Mouse (Mus musculus): ENCODE measurements around the gene Gpr156.
"Not testable (repeated sequence)": the region's sequence is repeated elsewhere in the genome, so short reads cannot be mapped to it uniquely, and the experiment has no call there.

Gpr156 gene

DNA sequence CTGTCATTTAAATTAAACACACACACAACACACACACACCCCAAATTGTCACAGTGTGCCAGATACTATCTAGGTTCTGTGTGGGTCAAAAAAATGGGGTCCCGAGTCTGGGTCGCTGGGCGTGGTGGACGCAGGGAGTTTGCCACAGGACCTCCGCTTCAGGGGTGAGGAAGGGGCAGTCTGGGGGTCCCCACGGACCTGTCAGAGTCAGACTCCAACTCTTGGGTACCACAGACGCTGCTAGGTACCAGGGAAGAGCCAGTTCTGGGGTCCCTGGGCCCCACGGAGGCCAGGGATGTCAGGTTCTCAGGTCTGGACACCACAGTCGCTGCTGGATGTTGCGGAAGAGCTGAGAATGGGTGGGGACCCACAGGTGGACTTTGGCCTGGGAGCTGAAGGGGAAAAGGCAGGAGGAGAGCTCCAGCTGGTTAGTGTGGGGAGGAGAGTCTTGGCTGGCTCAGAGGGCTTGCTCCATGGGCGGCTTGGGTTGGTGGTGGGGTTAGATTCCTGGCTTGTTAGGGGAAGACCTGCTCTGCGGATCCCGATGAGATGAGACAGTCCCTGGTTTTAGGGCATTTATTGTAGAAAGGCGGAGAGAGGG lies 39.9 kb downstream of the Gpr156 start:
- no peak for DNase-seq (ENCODE audit: low spot score in 2 of 2)

DNA sequence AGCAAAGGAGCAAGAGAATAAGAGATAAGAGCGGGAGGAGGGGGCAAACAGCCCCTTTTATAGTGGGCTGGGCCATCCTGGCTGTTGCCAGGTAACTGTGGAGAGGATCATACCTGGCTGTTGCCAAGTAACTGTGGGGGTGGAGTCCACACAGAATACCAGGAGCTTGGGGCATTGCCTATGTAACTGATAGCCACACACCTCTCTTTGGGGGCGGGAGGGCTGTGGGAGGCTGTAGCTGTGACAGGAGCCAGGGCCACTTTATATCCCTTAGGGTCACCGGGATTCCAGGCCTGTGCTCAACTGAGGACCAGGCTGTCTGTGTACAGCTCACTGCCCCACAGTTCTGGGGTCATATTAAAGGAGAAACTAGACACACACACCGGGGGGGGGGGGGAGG lies 40.5 kb downstream of the Gpr156 start:
- DNase-seq (ENCODE audit: low spot score in 2 of 2) = no peak

DNA sequence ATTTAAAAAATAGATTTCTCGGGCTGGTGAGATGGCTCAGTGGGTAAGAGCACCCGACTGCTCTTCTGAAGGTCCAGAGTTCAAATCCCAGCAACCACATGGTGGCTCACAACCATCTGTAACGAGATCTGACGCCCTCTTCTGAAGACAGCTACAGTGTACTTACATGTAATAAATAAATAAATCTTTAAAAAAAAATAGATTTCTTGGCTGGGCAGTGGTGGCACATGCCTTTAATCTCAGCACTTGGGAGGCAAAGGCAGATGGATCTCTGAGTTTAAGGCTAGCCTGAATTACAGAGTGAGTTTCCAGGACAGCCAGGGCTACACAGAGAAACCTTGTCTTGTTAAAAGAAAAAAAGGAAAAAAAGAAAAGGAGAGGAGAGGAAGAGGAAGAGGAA lies 46.4 kb downstream of the Gpr156 start:
- not testable (repeated sequence) for DNase-seq (ENCODE audit: low spot score in 2 of 2)

DNA sequence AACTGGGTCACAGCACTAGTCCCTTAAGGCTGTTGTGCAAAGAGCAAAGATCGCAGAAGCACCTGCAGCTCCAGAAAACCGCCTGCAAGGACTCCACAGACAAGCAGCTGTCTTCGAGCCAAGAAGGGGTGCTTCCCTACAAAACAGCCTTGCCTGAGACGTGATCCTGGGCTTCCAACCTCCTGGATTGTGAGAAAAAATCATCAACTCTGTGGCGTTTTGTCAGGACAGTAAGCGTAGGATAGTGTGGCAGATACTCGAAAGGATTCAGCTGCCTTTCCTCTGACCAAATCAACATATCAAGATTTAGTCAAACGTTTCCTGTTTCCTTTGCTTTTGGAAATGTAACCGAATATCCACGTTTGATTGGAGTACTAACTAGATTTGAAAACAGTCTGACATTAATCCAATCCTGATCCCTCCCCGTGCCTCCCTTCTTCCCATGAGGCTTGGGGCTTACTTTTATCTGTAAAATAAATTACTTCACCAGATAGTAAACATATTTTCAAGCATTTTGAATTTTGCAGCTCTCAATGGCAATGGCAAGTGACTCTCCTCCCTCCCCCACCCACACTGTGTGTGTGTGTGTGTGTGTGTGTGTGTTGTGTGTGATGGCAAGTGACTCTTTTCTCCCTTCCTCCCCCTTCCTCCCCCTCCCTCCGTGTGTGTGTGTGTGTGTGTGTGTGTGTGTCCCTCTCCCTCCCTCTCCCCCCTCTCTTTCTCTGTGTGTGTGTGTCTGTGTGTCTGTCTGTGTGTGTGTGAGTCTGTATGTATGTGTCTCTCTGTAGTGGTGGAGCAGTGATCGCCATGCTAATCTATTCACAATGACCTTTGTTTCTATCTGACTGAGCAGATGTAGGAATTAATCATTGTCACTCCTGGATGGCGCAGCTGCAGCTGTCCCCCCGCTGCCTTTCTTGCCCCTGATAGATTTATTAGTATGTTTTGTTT lies 47.3 kb downstream of the Gpr156 start:
- no peak for DNase-seq (ENCODE audit: low spot score in 2 of 2)

DNA sequence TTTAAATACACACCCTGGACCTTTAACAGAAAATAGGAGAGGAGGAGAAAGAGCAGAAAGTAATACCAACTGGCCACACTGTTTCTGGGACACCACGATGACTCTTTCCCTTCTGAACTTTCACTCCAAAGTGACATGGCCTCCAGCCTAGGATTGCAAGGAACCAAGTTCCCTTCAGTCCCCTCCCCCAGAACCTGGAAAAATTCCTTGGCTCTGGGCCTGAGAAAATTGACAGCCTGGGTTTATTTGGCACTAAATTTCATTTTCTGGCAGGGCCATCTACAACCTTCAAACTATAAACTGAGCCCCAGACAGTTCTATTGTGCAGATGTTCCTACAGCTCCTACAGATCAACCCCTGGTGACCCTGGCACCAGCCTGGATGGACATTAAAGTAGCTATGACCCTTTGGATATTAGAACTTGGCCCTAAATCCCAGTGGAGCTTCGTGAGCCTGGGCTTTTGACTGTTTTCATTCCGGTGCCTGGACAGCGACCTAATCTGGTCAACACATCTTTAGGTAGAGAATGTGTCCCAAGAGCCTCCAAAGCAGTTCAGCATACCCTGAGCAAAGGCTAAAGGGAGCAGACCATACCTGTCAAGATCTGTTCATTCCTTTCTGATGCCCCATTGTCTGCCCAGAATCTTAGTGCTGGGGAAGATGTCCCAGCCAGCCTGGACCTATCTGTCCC lies 48.2 kb downstream of the Gpr156 start:
- no peak for DNase-seq (ENCODE audit: low spot score in 2 of 2)

DNA sequence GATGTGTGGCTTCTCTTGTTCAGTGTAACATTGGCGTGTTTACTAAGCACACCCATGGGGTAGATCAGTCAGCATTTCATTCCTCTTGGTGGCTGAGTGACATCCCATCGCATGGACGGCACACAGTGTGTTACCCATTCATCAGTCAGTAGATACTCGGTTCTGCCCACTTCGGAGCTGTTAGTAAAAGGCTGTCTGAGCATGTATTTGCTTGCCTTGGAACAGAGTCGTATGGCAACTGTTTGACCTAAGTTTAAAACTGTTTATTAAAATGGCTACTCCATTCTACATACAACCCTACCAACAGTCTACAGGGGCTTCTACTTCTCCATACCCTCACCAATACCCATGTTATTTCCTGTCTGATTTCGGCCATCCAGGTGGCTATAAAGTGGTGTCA lies 50.6 kb downstream of the Gpr156 start:
- DNase-seq (ENCODE audit: low spot score in 2 of 2) = no peak

DNA sequence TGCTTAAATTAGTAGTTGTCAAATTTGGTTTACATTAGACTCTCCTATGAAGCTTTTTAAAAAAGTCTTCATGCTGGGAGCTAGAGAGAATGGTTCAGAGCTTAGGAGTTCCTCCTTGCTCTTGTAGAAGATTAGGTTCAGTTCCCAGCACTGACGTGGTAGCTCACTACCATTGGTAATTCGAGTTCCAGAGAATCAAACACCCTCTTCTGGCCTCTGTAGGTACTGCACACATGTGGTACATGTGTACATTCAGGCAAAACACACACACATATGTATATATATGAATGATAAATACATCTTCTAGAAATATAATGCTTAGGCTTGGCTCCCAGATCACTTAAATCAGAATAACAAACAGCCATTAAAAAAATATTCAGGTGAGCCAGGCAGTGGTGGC lies 51.1 kb downstream of the Gpr156 start:
- DNase-seq (ENCODE audit: low spot score in 2 of 2) = no peak

DNA sequence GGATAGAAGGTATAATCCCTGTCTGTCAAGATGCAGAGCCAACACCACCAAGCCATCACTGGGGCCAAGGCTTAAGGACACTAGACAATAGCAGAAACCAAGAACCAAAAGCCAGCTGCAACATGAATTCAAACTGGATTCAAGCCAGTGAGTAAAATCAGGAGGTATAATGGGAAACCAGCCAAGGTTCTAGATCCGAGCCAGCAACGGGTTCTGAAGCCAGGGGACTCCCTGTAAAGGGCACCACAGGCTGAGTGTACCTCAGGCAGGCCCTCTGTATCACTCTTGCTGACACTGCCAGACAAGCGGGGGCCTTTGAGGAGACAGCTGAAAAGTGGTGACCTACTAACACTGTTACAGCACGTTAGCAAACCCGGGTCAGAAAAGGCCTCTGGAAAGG lies 55.2 kb downstream of the Gpr156 start:
- no peak for DNase-seq (ENCODE audit: low spot score in 2 of 2)

DNA sequence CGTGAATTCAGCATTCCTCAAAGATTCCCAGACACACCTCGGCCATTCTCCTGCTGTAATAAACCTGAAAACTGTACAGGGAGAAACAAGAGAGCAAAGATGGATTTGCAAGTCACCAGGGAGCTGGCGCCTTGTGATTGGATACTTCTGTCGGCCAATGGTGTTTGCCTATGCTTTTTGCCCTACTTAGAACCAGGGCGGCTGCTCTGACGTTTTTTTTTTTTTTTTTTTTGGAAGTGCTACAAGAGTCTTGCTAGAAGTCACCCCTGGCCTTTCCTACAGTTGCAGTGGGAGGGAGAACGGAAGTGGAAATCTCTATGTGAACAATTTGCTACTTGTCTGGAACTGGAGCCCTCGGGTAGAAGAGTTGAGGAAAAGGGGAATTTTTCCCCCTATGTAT lies 56.1 kb downstream of the Gpr156 start:
- DNase-seq (ENCODE audit: low spot score in 2 of 2) = no peak

DNA sequence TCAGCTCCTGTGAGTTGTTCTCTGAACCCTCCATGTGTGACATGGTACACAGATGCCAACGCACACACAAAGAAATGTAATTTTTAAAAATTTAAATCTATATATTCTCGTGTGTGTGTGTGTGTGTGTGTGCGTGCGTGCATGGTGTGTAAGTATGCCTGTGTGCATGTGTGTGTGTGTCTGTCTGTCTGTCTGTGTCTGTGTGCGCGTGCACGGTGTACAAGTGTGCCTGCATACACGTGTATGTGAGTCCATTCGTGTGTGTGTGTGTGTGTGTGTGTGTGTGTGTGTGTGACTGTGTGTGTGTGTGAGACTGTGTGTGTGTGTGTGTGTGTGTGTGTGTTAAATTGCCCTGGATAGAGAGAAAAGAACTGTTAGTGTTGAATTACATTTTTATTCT lies 56.9 kb downstream of the Gpr156 start:
- DNase-seq (ENCODE audit: low spot score in 2 of 2) = not testable (repeated sequence)

DNA sequence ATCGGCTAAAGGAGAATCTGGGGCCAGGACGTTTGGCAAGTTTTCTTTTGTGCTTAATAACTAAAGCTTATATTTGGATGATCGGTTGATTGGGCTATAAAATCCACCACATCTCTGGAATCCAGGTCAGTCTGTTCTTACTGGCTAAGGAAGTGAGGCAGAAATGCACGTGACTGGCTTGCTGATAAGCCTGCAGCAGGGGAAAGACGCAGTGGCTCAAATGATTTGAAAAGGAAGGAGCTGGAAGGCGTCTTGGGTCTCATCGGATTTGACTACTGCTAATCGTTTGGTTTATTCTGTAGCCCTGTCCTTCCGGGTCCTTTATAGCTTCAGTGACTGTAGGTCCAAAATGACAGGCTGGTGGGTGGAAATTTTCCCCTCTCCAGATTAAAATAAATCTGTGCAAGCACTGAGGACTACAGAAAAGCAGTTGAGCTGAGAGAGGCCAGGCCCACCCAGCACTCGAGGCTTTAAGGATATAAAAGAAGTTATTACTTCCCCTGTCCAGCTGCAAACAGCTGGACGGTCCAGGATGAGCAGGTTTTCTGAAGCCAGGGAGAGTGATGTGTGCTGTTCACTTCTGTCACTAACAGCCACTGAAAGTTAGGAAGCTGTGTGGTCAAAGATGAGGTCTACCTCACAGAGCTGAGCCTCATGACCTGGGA lies 57.7 kb downstream of the Gpr156 start:
- no peak for DNase-seq (ENCODE audit: low spot score in 2 of 2)

DNA sequence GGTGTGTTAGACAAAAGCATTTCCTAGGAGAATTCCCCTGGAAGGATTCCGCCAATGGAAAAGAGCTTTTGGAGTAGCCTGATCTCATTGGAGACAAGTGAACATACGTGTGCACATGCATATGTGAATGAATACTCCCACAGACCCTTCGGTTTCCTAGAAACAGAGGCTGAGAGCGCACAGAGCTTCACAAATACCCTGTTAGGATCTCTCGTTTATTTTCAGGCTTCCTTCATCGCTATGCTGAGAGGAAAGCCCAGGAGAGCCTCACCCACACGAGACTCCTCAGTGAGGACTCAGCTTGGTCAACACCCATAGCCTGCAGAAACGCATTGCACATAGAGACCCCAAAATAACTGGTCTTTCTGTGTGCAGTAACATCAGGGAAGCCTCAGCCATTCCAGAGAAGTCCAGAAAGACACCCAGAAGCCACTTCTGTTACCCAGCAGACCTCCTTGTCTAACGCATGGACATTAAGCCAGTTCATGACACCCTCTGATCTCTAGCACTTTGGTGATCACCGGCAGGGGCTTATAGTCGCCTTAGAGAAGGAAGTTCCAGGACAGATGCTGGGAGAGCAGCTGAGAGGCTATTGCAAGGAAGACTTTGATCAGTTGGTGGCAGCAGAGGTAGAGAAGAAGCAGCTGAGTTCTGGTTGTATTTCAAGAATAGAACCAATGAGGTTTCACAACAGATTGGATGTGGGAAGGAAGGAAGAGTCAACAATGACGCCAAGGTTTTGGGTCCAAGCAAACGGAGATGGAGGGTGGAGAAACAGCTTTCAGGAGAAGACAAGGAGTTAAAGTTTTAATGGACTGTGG lies 58.4 kb downstream of the Gpr156 start:
- no peak for DNase-seq (ENCODE audit: low spot score in 2 of 2)

DNA sequence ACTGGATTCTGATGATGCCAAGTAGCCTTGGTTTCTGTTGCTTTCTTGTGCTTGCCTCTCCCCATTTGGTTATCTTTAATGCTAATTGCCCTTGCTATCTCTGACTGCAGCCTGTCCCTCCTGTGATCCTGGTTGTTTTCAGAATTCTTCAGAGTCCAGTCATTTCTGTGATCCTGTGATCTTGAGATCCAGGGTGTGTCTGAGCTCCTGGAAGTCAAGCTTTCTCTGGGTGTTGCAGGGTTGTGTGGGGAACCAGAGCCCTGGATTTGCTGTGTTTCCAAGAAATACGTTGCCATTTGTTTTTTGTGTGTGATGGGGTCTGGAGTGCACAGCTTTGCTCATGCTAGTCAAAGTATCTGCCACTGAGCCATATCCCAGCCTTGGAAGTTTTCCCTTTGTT lies 65.6 kb downstream of the Gpr156 start:
- DNase-seq (ENCODE audit: low spot score in 2 of 2) = no peak

DNA sequence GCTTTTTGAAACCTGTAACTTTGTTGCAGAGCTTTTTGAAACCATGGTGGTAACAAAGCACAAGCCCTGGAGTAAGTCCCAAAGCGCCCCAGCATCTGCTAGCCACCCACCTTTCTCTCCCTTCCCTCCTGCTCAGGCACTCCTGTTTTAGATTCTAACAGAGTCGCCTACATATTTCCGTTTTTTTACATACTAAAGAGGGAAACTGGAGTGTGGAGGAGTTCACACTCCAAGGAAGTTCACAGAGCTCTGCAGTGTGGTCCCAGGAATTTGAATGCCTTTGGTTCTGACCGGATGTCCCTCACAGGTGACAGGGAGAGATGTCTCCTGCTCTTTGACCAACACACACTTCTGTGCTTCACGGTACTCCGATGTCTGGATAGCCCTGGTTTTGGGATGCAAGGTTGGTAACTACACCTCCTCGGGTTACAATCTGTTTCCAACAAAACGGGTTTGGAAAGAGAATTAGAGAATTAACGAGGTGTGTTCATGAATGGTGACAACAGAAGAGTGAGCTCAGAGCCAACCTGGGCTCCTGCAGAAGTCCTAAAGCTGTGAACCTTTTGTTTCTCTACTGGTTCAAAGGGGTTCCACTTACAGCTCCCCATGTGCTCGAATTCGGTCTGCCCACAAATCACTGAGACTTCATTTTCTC lies 72.0 kb downstream of the Gpr156 start:
- DNase-seq (ENCODE audit: low spot score in 2 of 2) = no peak

DNA sequence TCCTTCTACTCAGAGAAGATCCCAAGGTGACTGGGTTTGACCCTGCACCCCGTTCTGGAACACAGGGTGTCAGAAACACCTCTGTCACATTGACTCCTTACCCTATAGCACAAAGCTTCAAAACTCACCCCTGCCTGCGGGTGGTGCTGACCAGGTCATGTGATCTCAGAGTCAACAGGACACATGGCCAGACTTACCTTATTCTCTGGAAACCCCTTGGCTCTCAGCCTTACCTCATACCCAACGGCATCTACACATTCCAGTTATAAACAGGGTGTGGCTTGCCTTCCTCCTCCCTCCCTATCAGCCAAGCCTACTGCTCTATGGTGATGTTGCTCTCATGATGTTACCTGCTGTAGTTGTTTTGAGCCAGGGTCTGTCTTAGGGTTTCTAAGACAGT lies 73.5 kb downstream of the Gpr156 start:
- DNase-seq (ENCODE audit: low spot score in 2 of 2) = no peak

DNA sequence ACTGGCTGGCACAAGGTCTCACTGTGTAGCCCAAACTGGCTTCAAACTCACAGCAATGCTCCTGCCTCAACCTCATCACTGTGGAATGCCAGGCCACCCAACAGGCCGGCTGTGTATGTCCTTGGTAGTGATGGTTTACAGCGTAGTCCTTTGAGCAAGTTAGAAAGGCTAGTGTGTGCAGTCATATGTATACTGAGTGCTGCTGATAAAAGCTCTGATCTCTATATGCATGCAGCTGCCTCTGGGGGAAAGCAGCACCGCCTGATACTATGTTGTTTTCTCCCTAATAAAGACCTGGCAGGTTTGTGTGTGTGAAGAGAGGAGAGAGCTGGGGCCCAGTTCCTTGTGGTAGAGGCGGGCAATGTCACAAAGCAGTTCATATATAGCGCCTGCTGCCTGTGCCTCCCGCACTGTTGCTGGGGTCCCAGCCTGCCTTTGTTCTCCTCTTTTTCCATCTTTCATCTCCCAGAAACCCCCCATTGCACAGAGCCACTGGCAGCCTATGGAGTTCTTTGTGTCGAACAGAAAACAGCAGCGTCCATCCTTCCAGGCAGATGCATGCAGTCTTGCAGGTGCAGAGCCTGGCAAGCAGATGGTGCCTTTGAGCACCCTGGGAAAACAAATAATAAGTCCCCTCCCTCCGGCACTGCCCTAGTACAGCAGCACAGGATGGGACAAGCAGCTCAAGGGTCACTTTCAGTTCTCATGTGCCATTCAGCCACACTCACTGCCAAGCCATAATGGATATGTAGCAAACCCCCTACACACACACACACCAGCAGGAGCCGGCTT lies 74.5 kb downstream of the Gpr156 start:
- no peak for DNase-seq (ENCODE audit: low spot score in 2 of 2)

DNA sequence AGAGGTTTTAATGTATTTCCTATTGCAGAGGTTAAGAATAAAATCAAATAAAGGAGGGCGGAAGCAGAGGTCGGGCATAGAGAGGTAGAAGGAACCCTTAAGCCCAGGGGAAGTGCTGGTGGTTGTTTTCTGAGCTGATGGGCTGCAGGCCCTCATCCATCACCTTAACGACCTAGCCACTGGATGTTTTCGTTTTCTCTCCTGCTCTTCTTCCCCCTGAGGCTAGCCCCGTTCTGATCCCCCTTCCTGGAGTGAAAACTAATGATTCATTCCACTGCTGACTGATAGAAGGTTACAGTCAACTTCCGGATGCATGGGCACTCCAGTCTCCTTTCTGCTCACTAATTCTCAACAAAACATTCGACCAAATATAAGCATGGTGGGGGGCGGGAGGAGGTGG lies 76.5 kb downstream of the Gpr156 start:
- no peak for DNase-seq (ENCODE audit: low spot score in 2 of 2)

DNA sequence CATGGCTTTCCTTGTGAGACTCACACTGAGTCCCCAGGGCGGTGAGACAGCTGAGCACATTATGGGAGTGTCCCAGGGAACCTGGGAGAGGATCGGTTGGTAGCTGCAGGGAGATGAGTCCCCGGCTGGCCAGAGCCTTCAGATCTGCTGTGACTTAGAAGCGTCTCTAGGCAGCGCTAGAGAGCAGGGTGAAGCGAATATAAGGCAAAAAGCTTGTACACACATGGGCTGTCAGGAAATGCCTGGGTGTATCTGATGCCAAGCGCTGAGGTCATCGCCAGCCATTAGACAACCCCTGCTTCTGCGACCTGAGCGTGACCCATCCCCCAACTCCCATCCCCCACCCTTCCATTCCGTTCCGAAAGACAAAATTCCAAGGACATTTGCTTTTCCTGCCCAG lies 78.4 kb downstream of the Gpr156 start:
- DNase-seq (ENCODE audit: low spot score in 2 of 2) = peak; percentile 12 to 61

DNA sequence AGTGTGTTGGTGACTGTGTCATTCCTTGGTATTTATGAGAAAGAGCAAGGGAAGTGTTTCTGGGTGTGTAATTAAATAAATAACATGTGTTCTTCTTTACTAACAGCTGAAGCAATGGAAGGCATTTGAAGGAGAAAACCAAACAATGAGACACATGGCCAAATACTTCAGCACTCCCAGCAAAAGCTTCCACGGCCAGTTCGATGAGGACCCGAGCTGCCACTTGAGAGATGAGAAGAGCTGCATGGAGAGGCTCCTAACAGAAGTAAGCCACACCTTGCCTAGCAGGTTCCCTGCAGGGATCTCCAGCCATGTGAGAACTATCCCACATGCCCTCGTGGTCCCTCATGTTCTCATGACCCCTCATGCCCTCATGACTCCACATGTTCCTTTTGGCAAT lies 81.5 kb downstream of the Gpr156 start:
- no peak for DNase-seq (ENCODE audit: low spot score in 2 of 2)

DNA sequence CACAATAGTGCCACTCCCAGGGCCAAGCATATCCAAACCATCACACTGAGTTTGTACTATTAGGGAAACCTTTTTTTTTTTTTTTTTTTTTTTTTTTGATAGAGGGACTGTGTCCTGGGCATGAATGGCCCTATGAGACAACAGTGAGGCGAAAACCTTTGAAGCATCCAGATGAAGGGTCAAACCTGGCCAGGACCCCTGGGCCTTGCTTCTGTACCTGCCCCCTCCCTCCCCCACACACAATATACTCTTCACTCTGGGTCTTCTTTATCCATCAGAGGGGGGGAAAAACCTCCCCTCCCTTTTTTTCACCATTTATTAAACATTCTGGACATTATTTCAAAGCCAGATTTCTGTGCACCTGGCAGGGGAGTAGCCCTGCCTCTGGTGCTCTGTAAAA lies 83.5 kb downstream of the Gpr156 start:
- no peak for DNase-seq (ENCODE audit: low spot score in 2 of 2)

All from spleen, postnatal 10 days (tissue).